Mouse (Mus musculus): Measurements from ENCODE around the gene Trp53. TPM values are rescaled to one million over a fixed set of nuclear protein-coding genes. Genes with fewer than 3 reads are reported as not detected.
"Not testable (repeated sequence)": the region's sequence is repeated elsewhere in the genome, so short reads cannot be mapped to it uniquely, and the experiment has no call there.

Gene Trp53
- polyA plus RNA-seq (2014; fragmentation: Nextera tagmentation; extraction: Ambion mirVana) = 71.2 and 71.9 TPM in 2 replicates

DNA sequence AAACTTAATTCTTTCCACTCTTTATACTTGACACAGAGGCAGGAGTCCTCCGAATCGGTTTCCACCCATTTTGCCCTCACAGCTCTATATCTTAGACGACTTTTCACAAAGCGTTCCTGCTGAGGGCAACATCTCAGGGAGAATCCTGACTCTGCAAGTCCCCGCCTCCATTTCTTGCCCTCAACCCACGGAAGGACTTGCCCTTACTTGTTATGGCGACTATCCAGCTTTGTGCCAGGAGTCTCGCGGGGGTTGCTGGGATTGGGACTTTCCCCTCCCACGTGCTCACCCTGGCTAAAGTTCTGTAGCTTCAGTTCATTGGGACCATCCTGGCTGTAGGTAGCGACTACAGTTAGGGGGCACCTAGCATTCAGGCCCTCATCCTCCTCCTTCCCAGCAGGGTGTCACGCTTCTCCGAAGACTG lies at the start of gene Trp53, which contains the start of gene Wrap53:
Gene Trp53 (plus strand): TSS at position 269 of the 424 bp plus-strand sequence.
Gene Wrap53 (minus strand): TSS at position 165 of the 424 bp plus-strand sequence.
- Histone ChIP-seq H3K27ac (replicated peaks in 1 of 2; ENCODE audit: control insufficient read depth in 1 of 2, insufficient read depth in 1 of 2, low read depth in 2 of 2, low read length in 2 of 2) (peak within 1 kb of the TSS; percentile 91 to 97), H3K4me3 (ENCODE audit: control insufficient read depth in 1 of 2, insufficient read depth in 1 of 2, low read depth in 1 of 2, low read length in 2 of 2) (peak within 1 kb of the TSS; percentile 68 to 79), H3K4me2 (ENCODE audit: low read length) (peak within 1 kb of the TSS; percentile 75), H3K27me3 (ENCODE audit: control insufficient read depth, insufficient read depth, low read length) (no peaks in the 10 kb centered on the region), H3K4me1 (ENCODE audit: control insufficient read depth in 2 of 2, insufficient read depth in 2 of 2, low read length in 2 of 2) (peaks cover 12 to 23% of the 10 kb centered on the region in 2 experiments), H3K9me3 (ENCODE audit: control insufficient read depth, low read length) (no peaks in the 10 kb centered on the region), H3K36me3 (ENCODE audit: control insufficient read depth, insufficient read depth, low read length) (peaks cover 25% of the 10 kb centered on the region), H3K9ac (ENCODE audit: low read length) (peak within 1 kb of the TSS; percentile 86)
- peak; percentile 68 for ATAC-seq (ENCODE audit: insufficient number of reproducible peaks, insufficient read depth, low FRiP score, low read depth)
- WGBS = under 1% methylated on average over 13 of the region's 13 CpGs

GRCm38 (mm10) chr11:69530755-69531154 lies 49.4 kb upstream of the Trp53 start:
- not testable (repeated sequence) for H3K36me3 ChIP-seq (ENCODE audit: control insufficient read depth, insufficient read depth, low read length); ATAC-seq (ENCODE audit: insufficient number of reproducible peaks, insufficient read depth, low FRiP score, low read depth); H3K4me1 ChIP-seq (ENCODE audit: control insufficient read depth in 2 of 2, insufficient read depth in 2 of 2, low read length in 2 of 2); H3K4me3 ChIP-seq (ENCODE audit: control insufficient read depth in 1 of 2, insufficient read depth in 1 of 2, low read depth in 1 of 2, low read length in 2 of 2); H3K27me3 ChIP-seq (ENCODE audit: control insufficient read depth, insufficient read depth, low read length); H3K9me3 ChIP-seq (ENCODE audit: control insufficient read depth, low read length); H3K9ac ChIP-seq (ENCODE audit: low read length); H3K4me2 ChIP-seq (ENCODE audit: low read length); H3K27ac ChIP-seq (replicated peaks in 1 of 2; ENCODE audit: control insufficient read depth in 1 of 2, insufficient read depth in 1 of 2, low read depth in 2 of 2, low read length in 2 of 2)
- 79% methylated on average over 6 of the region's 6 CpGs for WGBS

- 75% methylated on average over 7 of the region's 7 CpGs for WGBS
- no peak for ATAC-seq (ENCODE audit: insufficient number of reproducible peaks, insufficient read depth, low FRiP score, low read depth)
- H3K27me3 ChIP-seq (ENCODE audit: control insufficient read depth, insufficient read depth, low read length) = peaks cover 4% of the 10 kb centered on the region; the same call in 1 of the 2 replicates
- no peaks in the 10 kb centered on the region for H3K36me3 ChIP-seq (ENCODE audit: control insufficient read depth, insufficient read depth, low read length)
- H3K4me3 ChIP-seq (ENCODE audit: control insufficient read depth in 1 of 2, insufficient read depth in 1 of 2, low read depth in 1 of 2, low read length in 2 of 2) = no peak overlapping the region
- no peak overlapping the region for H3K9ac ChIP-seq (ENCODE audit: low read length)
- H3K9me3 ChIP-seq (ENCODE audit: control insufficient read depth, low read length) = no peaks in the 10 kb centered on the region
- no peak overlapping the region for H3K27ac ChIP-seq (replicated peaks in 1 of 2; ENCODE audit: control insufficient read depth in 1 of 2, insufficient read depth in 1 of 2, low read depth in 2 of 2, low read length in 2 of 2)
- H3K4me2 ChIP-seq (ENCODE audit: low read length) = no peak overlapping the region
- peaks cover 0 to under 1% of the 10 kb centered on the region in 2 experiments; a peak in 2 of 4 replicates for H3K4me1 ChIP-seq (ENCODE audit: control insufficient read depth in 2 of 2, insufficient read depth in 2 of 2, low read length in 2 of 2)
These were observed 47.5 kb upstream of the Trp53 start for GRCm38 (mm10) chr11:69532480-69533150.

DNA sequence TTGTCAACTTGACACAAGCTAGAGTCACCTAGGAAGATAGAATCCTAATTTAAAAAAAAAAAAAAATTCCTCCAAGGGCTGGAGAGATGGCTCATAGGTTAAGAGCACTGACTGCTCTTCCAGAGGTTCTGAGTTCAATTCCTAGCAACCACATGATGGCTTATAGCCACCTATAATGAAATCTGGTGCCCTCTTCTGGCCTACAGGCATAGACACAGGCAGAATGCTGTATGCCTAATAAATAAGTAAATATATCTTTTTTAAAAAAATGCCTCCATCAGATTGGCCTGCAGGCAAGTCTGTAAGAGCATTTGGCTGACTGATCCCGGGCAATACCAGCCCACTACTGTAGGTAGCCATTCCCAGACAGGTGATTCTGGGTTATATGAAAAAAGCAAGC lies 45.2 kb upstream of the Trp53 start:
- Histone ChIP-seq H3K4me2 (ENCODE audit: low read length) (no peak overlapping the region), H3K9ac (ENCODE audit: low read length) (no peak overlapping the region), H3K4me3 (ENCODE audit: control insufficient read depth in 1 of 2, insufficient read depth in 1 of 2, low read depth in 1 of 2, low read length in 2 of 2) (no peak overlapping the region), H3K4me1 (ENCODE audit: control insufficient read depth in 2 of 2, insufficient read depth in 2 of 2, low read length in 2 of 2) (no peaks in the 10 kb centered on the region), H3K36me3 (ENCODE audit: control insufficient read depth, insufficient read depth, low read length) (no peaks in the 10 kb centered on the region), H3K27me3 (ENCODE audit: control insufficient read depth, insufficient read depth, low read length) (no peaks in the 10 kb centered on the region), H3K9me3 (ENCODE audit: control insufficient read depth, low read length) (no peaks in the 10 kb centered on the region), H3K27ac (replicated peaks in 1 of 2; ENCODE audit: control insufficient read depth in 1 of 2, insufficient read depth in 1 of 2, low read depth in 2 of 2, low read length in 2 of 2) (no peak overlapping the region)
- 68% methylated on average over 1 of the region's 1 CpGs for WGBS
- ATAC-seq (ENCODE audit: insufficient number of reproducible peaks, insufficient read depth, low FRiP score, low read depth) = no peak

DNA sequence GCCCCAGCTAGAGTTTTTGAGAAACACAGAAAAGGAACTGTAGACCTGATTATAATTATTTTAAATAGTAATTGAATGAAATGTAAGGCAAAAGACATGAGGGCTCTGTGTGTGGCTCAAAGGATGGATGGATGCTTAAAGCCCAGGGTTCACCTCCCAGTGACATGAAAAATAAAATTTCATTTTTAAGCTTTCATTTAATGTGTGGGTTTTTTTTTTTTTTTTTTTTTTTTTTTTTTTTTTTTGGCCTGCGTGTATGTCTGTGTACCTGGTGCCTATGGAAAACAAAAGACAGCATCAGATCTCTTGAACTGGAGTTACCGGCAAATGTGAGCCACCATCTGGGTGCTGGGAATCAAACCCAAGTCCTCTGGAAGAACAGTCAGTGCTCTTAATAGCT lies 39.5 kb upstream of the Trp53 start:
- no peak overlapping the region for H3K9ac ChIP-seq (ENCODE audit: low read length)
- no peaks in the 10 kb centered on the region for H3K36me3 ChIP-seq (ENCODE audit: control insufficient read depth, insufficient read depth, low read length)
- H3K9me3 ChIP-seq (ENCODE audit: control insufficient read depth, low read length) = no peaks in the 10 kb centered on the region
- H3K4me3 ChIP-seq (ENCODE audit: control insufficient read depth in 1 of 2, insufficient read depth in 1 of 2, low read depth in 1 of 2, low read length in 2 of 2) = no peak overlapping the region
- H3K4me2 ChIP-seq (ENCODE audit: low read length) = no peak overlapping the region
- ATAC-seq (ENCODE audit: insufficient number of reproducible peaks, insufficient read depth, low FRiP score, low read depth) = no peak
- H3K4me1 ChIP-seq (ENCODE audit: control insufficient read depth in 2 of 2, insufficient read depth in 2 of 2, low read length in 2 of 2) = no peaks in the 10 kb centered on the region
- no peaks in the 10 kb centered on the region for H3K27me3 ChIP-seq (ENCODE audit: control insufficient read depth, insufficient read depth, low read length)
- H3K27ac ChIP-seq (replicated peaks in 1 of 2; ENCODE audit: control insufficient read depth in 1 of 2, insufficient read depth in 1 of 2, low read depth in 2 of 2, low read length in 2 of 2) = no peak overlapping the region
- whole genome bisulfite sequencing = 75% methylated on average over 2 of the region's 2 CpGs

DNA sequence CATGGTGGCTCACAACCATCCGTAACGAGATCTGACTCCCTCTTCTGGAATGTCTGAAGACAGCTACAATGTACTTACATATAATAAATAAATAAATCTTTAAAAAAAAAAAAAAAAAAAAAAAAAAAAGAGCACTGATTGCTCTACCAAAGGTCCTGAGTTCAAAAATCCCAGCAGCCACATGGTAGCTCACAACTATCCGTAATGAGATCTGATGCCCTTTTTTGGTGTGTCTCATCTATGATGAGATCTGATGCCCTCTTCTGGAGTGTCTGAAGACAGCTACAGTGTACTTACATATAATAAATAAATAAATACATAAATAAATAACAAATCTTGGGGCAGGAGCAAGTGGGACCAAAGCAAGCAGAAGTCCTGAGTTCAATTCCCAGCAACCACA lies 38.4 kb upstream of the Trp53 start:
- not testable (repeated sequence) for H3K9me3 ChIP-seq (ENCODE audit: control insufficient read depth, low read length); H3K36me3 ChIP-seq (ENCODE audit: control insufficient read depth, insufficient read depth, low read length); H3K27me3 ChIP-seq (ENCODE audit: control insufficient read depth, insufficient read depth, low read length); H3K4me2 ChIP-seq (ENCODE audit: low read length); H3K9ac ChIP-seq (ENCODE audit: low read length); H3K4me3 ChIP-seq (ENCODE audit: control insufficient read depth in 1 of 2, insufficient read depth in 1 of 2, low read depth in 1 of 2, low read length in 2 of 2); ATAC-seq (ENCODE audit: insufficient number of reproducible peaks, insufficient read depth, low FRiP score, low read depth); H3K27ac ChIP-seq (replicated peaks in 1 of 2; ENCODE audit: control insufficient read depth in 1 of 2, insufficient read depth in 1 of 2, low read depth in 2 of 2, low read length in 2 of 2); H3K4me1 ChIP-seq (ENCODE audit: control insufficient read depth in 2 of 2, insufficient read depth in 2 of 2, low read length in 2 of 2)
- 61% methylated on average over 1 of the region's 3 CpGs for WGBS

- H3K4me3 ChIP-seq (ENCODE audit: control insufficient read depth in 1 of 2, insufficient read depth in 1 of 2, low read depth in 1 of 2, low read length in 2 of 2) = no peak overlapping the region
- H3K4me2 ChIP-seq (ENCODE audit: low read length) = no peak overlapping the region
- WGBS = 46% methylated on average over 3 of the region's 3 CpGs
- no peak for ATAC-seq (ENCODE audit: insufficient number of reproducible peaks, insufficient read depth, low FRiP score, low read depth)
- no peaks in the 10 kb centered on the region for H3K27me3 ChIP-seq (ENCODE audit: control insufficient read depth, insufficient read depth, low read length)
- peaks cover 11 to 13% of the 10 kb centered on the region in 2 experiments; a peak in 3 of 4 replicates for H3K4me1 ChIP-seq (ENCODE audit: control insufficient read depth in 2 of 2, insufficient read depth in 2 of 2, low read length in 2 of 2)
- no peak overlapping the region for H3K27ac ChIP-seq (replicated peaks in 1 of 2; ENCODE audit: control insufficient read depth in 1 of 2, insufficient read depth in 1 of 2, low read depth in 2 of 2, low read length in 2 of 2)
- H3K36me3 ChIP-seq (ENCODE audit: control insufficient read depth, insufficient read depth, low read length) = no peaks in the 10 kb centered on the region
- H3K9me3 ChIP-seq (ENCODE audit: control insufficient read depth, low read length) = no peaks in the 10 kb centered on the region
- H3K9ac ChIP-seq (ENCODE audit: low read length) = no peak overlapping the region
These were observed 36.6 kb upstream of the Trp53 start for GRCm38 (mm10) chr11:69543598-69543997.
